Mouse (Mus musculus): ENCODE data around the gene Efna3.

Gene Efna3

GRCm38 (mm10) chr3:89322514-89323165 is at the start of gene Efna3:
Efna3 (minus strand) TSS chr3:89322965.
- peak in 1 of 2 experiments; percentile 47 for DNase-seq (ENCODE audit: low spot score in 2 of 2)

DNA sequence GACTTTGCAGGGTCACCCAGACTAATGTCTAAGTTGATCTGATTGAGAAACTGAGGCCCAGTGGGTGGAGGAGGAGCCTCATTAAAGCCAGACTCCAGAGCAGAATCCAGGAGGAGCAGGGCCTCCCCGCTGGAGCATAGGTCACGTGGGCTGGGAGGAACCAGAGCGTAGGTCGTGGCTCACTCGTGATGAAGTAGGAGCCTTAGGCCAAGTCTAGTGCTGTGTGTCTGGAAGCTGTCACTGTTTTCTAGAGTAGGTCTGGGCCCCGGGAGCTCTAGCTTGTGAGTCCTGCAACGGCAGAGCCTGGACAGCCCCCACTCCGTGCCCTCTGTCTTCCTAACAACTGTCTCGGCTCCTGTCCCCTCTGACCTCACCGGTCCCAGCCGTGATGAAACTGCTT is 44.6 kb upstream of the Efna3 start:
- DNase-seq (ENCODE audit: low spot score in 2 of 2): no peak

DNA sequence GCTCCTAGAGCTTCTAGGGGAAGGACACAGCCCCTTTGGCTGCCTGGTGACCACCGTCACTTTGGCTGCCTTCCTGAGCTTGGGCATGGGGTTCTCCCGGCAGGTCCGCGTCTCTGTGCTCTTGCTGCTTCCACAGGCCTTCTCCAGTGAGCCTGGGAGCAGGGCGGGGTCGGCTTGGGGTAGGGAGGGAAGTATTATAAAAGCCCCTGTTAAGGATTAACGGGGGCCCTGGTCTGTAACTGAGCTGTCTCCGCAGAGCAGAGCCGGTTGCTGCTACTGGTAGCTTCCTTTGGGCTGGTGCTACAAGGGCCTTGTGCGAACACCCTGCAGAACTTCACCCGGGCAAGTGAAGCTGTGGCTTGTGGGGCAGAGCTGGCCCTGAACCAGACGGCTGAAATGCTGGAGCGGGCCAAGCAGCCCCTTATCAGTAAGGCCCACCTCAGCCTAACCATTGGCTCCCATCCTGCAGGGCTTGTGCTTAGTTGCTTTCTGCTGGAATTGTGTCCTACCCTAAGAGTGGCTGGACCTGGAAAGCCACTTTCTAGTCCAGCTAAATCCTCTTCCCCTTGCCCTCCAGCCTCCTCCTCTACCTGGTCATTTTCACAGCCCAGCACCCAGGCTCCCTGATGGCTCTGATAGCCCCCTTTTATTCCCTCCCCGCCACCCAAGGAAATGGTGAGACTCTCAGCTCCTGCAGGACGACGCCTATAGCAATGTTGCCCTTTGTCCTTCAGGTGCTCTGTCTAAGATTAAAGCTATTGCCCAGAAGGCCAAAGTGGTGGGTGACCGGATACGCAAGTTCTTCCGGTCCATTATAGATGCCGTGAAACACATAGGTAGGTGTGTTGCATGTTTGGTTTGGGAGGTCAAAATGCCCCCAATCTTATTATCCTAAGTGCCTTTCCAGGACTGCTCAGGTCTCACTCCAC is 43.0 kb upstream of the Efna3 start:
- no peak for DNase-seq (ENCODE audit: low spot score in 2 of 2)

GRCm38 (mm10) chr3:89365153-89365485 is 42.4 kb upstream of the Efna3 start, which contains the start of gene Dcst1:
Dcst1 (minus strand) TSS chr3:89365253.
- no peak for DNase-seq (ENCODE audit: low spot score in 2 of 2)

DNA sequence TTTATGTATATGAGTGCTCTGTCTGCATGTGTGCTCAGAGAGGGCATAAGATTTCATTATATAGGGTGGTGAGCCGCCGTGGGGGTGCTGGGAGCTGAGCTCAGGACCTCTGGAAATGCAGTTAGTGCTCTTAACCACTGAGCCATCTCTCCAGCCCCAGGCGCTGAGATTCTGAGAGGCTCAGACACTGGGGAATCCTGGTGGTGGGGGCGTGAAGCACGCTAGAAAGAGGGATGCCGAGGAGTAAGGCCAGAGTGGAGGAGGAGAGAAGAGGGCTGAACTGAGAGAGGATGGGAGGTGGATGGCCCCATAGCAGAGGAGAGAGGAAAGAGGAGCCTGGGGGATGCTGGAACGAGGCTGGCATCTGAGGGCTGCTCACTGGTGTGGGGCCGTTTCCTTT is 41.9 kb upstream of the Efna3 start:
- no peak for DNase-seq (ENCODE audit: low spot score in 2 of 2)

DNA sequence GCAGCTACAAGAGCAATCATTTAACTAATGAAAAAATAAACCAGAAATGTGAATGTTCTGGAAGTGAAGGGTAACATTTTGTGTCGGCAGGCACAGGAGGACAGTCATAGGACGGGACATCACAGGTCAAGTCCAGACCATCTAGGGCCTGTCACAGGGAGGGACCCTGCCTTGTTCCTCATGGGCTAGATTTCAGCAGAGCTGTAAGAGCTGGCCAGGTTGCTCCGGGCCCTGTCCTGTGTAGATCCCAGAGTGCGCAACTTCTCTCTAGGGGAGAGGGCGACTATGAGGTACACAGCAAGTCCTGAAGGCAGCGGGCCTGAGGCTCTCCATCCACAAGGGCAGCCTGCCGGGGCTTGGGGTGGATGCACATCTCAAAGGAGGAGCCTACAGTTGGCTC is 38.9 kb upstream of the Efna3 start, which contains the start of gene Dcst2:
Gene Dcst2, plus strand, starts transcription at position 301 of the 400 bp plus-strand sequence.
- no peak for DNase-seq (ENCODE audit: low spot score in 2 of 2)

DNA sequence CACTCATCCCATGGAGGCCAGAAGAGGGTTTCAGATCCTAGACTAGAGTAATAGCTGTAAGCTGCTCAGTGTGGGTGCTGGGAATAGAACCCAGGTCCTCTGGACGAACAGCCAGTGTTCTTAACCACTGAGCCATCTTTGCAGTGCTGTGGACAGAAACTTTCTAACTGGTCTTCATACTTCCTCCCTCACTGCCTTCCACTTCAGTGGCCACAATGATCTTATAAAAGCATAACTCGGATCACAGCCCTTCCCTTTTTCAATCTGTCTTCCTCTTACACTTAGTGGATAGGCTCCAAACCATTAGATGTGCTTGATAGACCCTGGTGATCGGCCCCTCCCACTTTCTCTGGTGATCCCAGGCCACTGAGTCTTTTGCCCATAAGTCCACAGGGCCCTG is 37.5 kb upstream of the Efna3 start:
- no peak for DNase-seq (ENCODE audit: low spot score in 2 of 2)

- no peak for DNase-seq (ENCODE audit: low spot score in 2 of 2)
These were observed 36.9 kb upstream of the Efna3 start for GRCm38 (mm10) chr3:89359630-89360029.

GRCm38 (mm10) chr3:89356029-89356428 is 33.3 kb upstream of the Efna3 start:
- DNase-seq (ENCODE audit: low spot score in 2 of 2): no peak

GRCm38 (mm10) chr3:89355512-89355902 is 32.7 kb upstream of the Efna3 start:
- DNase-seq (ENCODE audit: low spot score in 2 of 2): no peak

- DNase-seq (ENCODE audit: low spot score in 2 of 2): peak; percentile 68 to 86
These were observed 32.2 kb upstream of the Efna3 start for GRCm38 (mm10) chr3:89354816-89355511.

- DNase-seq (ENCODE audit: low spot score in 2 of 2): no peak
These were observed 28.5 kb upstream of the Efna3 start for GRCm38 (mm10) chr3:89351271-89351670.

GRCm38 (mm10) chr3:89349869-89350501 is 27.2 kb upstream of the Efna3 start, which contains the start of gene Adam15:
Adam15 (minus strand) TSS chr3:89349996.
- DNase-seq (ENCODE audit: low spot score in 2 of 2): peak; percentile 79 to 86

DNA sequence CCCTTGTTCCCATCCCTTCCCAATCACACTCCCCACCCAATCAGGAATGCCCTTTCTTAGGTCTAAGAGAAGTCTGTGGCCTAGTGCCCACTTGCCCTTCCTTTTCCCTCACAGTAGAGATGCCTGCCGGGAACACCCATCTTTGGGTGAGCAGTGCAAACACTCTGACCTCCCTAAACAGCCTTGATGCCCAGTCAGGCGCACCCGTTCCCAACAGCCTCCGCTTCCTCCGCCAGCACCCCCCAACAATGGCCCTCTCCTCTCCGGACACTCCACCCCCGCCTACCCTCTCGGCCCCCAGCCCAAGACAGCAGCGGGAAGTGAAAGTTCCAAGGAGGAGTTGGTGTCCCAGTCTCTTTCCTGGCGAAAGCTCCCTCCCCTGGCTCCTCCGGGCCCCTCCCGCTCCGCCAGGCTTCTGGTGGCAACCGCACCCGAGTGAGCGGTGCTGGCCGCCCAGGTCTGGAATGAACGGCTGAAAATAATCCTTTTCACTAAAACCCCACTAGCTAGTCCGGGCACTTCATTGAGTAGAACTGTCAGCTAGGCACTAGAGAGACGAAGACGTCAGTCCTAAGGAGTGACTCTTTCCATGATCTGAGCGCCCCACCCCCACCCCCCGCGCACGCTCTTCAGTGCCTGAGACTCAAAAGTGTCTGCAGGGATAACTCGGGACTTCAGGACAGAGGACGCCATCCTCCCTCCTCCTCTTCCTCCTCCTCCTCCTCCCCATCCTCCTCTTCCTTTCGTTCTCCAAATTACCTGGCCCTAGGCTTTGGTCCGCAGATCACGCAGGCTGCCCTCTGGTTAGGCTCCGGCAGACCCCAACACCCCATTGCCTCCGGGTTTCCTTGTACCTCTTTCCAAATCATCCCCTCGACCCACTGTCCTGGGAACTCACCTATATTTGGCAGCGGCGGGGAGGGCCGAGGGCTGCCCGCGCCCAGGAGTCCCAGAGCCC is 26.4 kb upstream of the Efna3 start:
- DNase-seq (ENCODE audit: low spot score in 2 of 2): peak; percentile 31 to 32

DNA sequence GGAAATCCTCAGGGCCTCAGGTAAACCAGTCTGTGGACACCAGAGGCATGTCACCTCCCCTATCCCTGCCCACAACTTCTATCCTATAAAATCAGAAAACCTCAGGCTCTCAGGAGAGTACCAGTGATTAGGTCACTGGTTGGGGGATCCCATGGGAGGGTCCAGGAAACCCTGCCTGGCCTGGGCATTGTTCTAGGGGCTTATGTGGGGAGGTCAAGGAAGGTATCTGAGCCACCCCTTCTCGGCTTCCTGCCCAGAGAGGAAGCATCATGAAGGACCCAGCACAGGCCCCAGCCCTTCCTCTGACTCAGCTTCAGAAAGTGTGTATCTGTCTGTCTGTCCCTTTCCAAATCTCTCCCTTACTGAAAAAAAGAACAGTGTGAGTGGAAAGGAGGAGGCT is 25.2 kb upstream of the Efna3 start:
- DNase-seq (ENCODE audit: low spot score in 2 of 2): no peak

DNA sequence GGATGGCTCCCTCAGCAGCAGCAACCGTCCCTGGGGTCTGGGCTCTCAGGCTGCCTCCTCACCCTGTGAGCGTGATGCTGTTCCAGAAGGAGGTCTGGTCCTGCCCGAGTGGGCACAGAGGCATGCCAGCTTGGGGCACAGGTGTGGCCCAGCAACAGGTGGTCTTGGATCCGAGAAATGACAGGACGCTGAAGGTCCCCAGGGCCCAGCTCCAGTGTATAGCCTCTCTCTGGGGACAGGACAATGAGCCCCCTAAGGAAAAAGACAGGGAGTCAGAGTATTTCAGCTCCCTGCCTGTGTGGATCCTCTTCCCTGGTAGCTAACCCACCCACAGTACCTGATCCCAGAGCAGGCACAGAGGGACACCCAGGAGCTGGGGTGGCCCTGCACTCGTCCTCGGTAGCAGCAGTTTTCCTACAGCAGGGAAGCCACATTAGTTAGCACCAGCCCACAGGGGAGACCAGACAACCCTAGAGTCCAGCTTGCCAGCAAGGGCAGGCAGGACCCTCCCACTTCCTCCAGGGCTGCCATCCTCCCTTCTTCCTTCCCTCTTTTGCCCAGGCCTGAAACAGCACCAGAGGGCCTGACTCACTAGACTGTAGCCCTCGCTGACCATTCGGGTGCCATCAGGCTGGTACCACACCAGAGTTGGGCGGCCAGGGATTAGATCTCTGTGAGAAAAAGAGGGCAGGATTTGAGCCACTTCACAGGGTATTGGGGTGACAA is 24.2 kb upstream of the Efna3 start:
- DNase-seq (ENCODE audit: low spot score in 2 of 2): no peak

DNA sequence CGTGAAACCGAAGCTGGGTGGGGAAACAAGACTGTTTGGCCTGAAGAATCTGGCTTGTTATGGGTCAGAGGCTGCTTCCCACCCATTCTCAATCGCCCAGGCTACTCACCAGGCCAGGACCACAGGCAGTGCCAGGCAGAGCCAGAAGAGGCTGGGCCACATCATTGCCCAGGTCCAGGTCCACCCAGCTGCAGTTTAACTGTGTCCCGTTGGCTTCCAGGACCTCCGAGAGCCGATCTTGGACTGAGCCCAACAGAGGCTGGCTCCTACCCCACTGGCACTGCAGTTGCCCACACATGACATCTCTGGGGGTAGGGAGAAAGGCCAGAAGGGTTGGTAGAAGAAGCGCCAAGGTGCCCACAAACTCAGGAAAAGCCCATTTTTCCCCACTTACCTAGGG is 20.5 kb upstream of the Efna3 start:
- no peak for DNase-seq (ENCODE audit: low spot score in 2 of 2)

GRCm38 (mm10) chr3:89341794-89342193 is 19.0 kb upstream of the Efna3 start:
- no peak for DNase-seq (ENCODE audit: low spot score in 2 of 2)

GRCm38 (mm10) chr3:89340465-89340864 is 17.7 kb upstream of the Efna3 start:
- DNase-seq (ENCODE audit: low spot score in 2 of 2): peak; percentile 67 to 82

DNA sequence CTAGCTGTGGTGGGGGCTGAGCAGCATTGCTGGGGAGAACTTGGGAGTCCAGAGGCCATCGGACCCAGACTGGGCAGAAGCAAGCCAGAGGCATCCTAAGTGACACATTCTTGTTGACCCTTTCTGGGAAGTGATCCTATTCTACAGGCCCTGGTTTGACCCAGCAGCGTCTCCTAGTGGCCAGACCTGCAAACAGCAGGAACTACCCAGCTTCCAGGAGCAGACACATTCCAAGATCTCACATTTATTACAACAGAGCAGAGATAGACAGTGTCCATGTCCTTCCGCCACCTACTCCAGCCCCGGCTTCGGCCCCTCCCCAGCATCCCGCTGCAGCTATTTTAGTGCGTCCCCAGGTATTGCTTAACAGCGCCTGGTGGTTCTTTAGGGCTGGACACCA is 16.7 kb upstream of the Efna3 start:
- DNase-seq (ENCODE audit: low spot score in 2 of 2): peak; percentile 56 to 77
